Mouse (Mus musculus): ENCODE measurements around the gene Elovl6. TPM values are rescaled to one million over a fixed set of nuclear protein-coding genes. Genes with fewer than 3 reads are reported as not detected.

Gene Elovl6
- total RNA-seq, 2 experiments from 2014 or later = 36.3 to 48.3 TPM

DNA sequence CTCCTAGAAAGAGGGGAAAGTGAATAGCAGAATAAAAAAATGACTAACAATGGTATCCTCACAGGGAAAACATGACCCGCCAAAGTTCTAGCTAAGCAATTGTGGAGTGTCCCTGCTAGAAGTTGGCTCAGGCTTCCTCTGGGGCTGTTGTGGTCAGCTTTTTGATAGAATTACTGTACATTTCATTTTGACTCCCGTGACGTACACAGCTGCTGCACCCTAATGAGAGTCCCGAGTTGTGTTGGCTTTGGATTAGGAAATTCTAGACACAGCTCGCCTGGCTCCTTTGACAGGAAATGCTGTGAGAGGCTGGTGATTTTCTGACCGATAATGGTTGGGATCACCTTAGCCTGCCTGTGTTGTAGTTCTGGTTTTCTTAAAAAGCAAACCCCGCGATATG, 79.5 kb downstream of the Elovl6 start:
- DNase-seq = no peak

DNA sequence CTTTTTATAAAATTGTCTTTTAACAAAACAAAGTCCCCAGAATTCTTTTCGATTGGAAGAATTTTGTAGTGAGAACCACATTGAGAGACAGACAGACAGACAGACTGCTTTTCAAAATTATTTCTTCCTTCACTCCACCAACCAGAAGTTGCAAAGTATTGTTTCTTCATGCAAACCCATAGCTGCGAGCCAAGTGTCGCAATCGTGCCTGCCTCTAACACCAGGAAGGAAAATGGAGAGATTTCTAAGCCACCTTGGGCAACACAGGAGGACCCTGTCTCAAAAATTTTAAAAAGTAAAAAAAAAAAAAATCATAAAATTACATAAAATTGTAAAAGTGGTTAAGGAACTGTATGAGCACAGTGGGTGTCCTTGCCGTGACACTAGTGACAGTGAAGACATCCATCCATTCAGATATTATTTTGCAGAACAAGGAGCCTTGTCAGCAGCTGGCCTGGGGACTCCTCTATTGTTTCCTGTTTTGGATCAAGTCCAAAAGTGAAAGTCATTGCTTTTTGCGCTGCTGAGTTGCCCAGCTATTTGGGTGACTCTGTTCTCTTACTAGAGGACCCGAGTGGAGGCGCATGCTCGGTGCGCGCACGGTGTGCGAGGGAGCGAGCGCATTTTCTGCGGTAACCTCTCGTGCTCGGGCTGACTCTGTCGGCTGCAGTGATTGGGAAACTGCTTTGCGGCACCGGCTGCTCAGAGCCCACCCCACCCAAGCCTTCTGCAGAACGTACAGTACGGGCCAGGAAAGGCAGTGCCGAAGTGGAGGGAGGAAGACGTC, 80.3 kb downstream of the Elovl6 start:
- no peak for DNase-seq

DNA sequence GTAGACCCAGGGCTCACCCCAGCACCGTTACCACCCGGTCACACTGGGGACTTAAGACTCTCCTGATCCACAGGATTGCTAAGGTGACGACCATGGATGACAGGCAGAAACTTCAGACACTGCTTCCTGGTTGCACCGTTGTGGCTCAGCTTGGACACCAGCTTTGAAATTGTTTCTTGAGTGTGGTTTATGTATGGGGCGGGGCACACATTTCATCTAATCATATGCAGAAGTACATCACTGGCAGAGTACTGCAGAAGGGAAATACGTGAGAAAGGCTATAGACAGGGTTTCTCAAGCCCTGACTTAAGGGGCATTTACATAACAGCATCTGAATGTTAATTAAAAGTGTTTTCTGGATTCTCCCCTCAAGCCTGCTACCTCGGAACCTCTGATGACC, 81.6 kb downstream of the Elovl6 start:
- no peak for DNase-seq

- no peak for DNase-seq
Measured at GRCm38 (mm10) chr3:129614216-129614615, 82.1 kb downstream of the Elovl6 start.

DNA sequence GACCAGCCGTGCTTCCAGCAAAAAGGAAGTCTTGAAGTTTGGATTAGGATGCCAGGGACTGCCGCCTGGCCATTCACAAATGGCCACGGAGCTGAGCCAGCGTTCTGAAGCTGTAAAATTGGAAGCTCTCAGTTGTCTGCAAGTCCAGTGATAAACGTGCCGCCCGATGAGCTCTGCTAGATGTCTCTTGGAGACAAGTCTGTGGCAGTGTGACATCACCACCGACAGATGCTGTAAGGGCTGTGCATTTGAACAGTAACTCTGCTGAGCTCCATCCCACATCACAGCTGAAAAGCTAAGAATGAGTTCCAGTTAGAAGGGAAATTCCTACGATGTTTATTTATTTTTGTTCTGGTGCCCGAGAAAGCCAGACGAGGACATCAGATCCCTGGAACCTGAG, 85.3 kb downstream of the Elovl6 start:
- DNase-seq = no peak

DNA sequence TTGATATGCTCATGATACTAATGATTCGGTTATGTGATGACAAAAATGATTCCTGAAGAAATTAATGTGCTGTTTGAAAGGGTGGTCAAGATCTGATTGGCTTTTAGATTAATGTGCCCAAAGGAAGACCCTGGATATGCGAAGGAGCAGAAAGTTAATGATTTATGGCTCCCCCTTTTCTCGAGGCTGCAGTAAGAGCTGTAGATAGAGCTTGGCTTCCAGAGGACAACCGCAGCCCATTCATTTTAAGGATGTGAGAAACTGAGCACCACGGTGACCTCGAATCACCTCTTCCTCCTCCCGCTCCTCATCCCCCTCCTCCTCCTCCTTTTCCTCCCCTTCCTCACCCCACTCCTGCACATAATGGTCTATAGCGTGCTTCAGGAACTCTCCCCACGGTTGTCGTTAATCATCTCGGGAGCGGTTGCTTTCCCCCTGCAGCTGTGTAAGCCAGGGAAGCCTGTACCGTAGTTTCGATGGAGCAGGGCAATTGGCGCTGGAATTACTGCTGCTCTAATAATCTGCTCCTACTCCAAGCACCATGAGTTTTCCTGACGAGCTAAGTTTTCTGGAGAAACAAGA, 87.1 kb downstream of the Elovl6 start:
- no peak for DNase-seq

DNA sequence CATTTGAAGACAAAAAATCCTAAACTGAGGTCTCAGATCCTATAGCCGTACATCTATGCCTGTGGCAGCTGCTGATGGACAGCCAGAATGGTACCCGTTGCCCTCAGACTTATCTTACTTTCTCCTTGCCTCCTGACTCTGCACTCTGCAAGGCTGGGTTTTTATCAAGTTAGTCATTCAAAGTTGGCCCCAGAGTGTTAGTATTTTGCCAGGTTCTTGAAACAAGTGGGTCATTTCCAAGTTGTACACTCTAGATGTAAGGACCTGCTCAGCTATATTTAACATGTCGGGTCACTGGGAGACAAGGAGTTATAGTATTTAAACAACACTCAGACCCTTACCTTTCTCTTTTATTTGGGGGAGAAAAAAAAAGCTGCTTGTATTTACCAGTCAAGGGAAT, 88.6 kb downstream of the Elovl6 start:
- peak; percentile 22 for DNase-seq

DNA sequence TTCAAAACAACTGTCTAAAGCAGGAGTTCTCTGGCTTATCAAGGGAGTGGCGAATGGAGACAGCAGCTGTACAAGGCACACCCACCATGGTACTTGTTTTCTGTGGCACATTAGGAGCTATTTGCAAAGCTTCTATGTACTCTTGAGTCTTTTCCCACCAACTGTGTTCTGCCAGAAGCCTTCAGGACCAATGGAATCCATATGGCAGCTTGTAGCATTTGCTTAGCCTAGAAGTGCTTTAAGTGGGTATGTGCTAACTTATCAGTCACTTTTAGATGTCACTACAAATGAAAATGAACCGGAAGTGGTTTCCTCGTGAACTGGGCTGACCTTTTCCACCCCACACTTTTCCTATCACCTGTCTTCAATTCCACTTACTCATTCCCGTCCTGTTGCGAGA, 89.1 kb downstream of the Elovl6 start:
- DNase-seq = no peak

DNA sequence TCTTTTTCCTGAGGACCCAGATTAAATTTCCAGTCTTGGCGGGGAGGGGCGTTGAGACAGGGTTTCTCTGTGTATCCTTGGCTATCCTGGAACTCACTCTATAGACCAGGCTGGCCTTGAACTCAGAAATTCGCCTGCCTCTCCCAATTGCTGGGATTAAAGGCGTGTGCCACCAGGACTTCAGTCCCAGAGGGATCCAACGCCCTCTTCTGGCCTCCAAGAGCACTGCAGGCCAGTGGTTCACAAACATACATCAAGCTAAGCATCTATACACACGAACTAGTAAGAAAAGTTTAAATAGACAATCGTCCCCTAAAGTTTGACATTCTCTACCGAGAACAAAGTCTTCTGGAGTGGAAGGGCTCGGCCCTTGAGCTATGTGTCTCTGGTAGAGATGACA, 90.0 kb downstream of the Elovl6 start:
- peak; percentile 56 for DNase-seq

DNA sequence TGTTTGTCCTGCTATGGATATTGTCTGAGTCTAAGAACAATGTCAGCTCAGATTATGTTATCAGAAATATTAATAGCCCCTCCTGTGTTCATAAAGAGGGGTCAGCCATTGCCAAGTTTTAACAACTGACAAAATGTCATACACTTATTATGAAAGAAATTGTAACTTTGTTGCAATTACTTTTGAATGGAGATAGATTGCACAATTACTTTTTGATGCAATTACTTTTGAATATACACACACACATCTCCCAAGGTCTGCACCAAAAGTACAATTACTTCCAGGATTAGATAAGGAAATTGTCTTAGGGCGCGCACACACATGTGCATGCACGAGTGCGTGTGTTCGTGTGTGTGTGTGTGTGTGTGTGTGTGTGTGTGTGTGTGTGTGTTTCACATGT, 90.5 kb downstream of the Elovl6 start:
- DNase-seq = no peak

- peak; percentile 24 for DNase-seq
Measured at GRCm38 (mm10) chr3:129624193-129624805, 92.1 kb downstream of the Elovl6 start.

DNA sequence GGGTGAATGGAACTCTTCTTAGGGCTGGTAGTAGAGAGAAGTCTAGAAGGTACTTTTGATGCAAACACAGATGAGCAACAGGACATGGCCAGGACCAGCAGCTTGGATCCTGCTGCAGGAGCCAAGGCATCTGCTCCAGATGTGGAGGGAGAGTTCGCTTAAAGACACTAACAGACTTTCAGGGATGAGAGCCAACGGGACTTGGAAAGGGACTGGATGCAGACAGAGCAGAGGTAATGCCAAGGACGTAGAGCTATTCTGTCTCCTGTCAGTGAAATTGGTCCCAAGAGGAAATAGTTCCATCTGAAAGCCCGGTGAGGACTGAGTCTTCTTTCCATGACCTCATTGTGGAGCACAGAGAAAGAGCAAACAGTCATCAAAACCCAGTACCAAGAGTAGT, 95.1 kb downstream of the Elovl6 start:
- DNase-seq = no peak

GRCm38 (mm10) chr3:129631018-129631417, 98.9 kb downstream of the Elovl6 start:
- DNase-seq = no peak

- DNase-seq = no peak
Measured at GRCm38 (mm10) chr3:129631857-129632256, 99.7 kb downstream of the Elovl6 start.

GRCm38 (mm10) chr3:129633518-129633917, 101.4 kb downstream of the Elovl6 start:
- no peak for DNase-seq

GRCm38 (mm10) chr3:129634260-129634901, 102.2 kb downstream of the Elovl6 start:
- DNase-seq = peak; percentile 24

GRCm38 (mm10) chr3:129637446-129637845, 105.3 kb downstream of the Elovl6 start:
- DNase-seq = no peak

DNA sequence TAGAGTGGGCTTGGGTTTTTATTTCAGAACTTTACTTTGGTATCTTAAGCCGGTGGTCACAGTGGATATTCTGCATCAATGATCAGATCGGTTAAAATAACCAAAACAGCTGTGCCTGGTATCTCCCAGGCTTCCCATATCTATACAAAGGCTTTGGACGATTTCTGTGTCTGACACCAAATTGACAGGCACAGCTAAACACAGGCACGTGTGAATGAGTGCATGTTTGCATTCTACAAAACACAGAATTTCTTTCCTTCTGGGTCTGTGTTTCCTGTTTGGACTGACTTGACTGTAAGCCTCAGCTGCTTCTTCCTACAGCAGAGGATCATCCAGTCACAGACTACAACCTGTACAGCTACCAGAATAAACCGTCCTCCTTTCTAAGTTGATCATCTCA, 107.5 kb downstream of the Elovl6 start:
- DNase-seq = no peak

- DNase-seq = no peak
Measured at GRCm38 (mm10) chr3:129640211-129641000, 108.3 kb downstream of the Elovl6 start.

- DNase-seq = no peak
Measured at GRCm38 (mm10) chr3:129641621-129642020, 109.5 kb downstream of the Elovl6 start.

DNA sequence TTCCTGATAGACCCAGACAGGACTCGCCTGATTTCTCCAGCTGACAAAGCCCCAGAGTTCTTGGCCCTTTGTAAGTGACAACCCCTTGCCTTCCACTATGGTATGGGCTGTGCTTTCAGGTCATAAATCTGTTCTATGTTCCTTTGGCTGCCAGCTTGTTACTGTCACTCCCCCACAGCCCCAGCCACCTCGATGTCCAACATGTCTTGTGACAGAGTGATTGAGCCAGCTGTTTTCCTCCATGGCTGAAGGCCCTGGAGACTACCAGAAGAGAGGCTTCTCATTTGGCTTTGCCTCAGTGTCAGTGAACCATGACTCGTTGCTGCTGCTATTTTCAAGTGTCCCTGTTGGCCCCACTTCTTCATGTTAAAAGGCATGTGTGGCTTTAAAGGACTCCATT, 113.3 kb downstream of the Elovl6 start:
- DNase-seq = no peak

DNA sequence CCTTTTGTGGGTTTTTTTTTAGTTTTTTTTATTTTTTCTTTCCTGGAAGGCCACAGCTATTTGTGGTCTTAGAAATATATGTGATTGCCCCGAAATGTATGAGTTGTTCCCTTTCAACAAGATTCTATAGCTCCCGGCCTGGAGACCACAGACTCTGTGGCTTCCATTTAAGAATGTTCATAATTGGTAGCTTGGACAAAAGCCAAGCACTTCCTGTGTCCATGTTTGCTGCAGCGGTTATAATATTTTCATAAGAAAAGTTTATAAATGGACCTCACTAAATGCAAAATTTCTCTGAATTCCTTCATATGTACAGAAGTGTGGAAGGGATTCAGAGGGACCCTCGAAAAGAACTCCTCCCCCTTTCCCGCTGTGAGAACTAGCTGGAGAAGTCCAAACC, 114.6 kb downstream of the Elovl6 start:
- DNase-seq = no peak

All from adrenal gland, postnatal 10 days (tissue).